Mouse (Mus musculus) liver, adult 2 months (tissue): ENCODE data around the gene Phf12.
A peak's percentile ranks its signal among the peaks of the same experiment; 100 is the strongest.

Source experiments
- CTCF ChIP-seq: fragments of 200-500 bp; IDR thresholded peaks from 2 replicates; pipeline ENCODE4 v1.5.1; 2011; ENCODE audit warnings: low read depth, low read length, control low read depth
- POLR2A ChIP-seq: fragments of 200-500 bp; IDR thresholded peaks from 2 replicates; pipeline ENCODE4 v1.6.1; 2011; ENCODE audit warnings: low read length, control low read depth; ENCODE audit not compliant: insufficient read depth; ENCODE audit errors: extremely low read depth

DNA sequence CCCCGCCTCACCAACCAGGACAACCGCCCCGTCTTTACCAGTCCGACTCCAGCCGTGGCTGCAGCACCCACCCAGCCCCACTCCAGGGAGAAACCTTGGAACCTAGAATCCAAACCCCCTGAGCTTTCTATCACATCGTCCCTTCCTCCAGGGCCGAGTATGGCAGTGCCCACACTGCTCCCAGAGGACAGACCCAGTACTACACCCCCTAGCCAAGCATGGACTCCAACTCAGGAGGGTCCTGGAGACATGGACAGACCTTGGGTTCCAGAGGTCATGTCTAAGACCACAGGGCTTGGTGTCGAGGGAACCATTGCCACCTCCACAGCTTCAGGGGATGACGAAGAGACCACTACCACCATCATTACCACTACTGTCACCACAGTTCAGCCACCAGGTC, 28.9 kb upstream of the Phf12 start:
- peak; percentile 80 for TF ChIP-seq CTCF
- TF ChIP-seq POLR2A = no peak
